Mouse (Mus musculus) urinary bladder, postnatal 10 days (tissue): ENCODE measurements around the gene Golga7b.
A peak's percentile ranks its signal among the peaks of the same experiment; 100 is the strongest.

Source experiments
- DNase-seq: peaks from one replicate; pipeline ENCODE4 v3.0.0; 2022; ENCODE audit warnings: low spot score

The Golga7b gene

DNA sequence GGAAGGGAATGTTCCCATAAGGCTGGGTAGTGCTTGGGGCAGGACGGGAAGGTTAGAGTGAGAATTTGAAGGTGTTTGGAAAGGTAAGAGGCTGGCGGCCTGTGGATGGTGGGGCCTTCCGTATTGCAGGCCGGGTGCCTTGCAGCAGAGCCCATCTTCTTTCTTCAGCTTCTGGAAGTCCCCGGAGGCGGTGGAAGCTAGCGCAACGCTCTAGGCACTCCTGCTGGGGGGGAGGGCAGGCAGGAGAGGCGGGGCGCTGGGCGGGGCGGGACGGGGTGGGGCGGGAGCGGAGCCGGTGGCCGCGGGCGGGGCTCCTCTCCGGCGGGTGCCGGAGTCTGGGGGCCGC, 8.0 kb downstream of the Golga7b start:
- no peak for DNase-seq

DNA sequence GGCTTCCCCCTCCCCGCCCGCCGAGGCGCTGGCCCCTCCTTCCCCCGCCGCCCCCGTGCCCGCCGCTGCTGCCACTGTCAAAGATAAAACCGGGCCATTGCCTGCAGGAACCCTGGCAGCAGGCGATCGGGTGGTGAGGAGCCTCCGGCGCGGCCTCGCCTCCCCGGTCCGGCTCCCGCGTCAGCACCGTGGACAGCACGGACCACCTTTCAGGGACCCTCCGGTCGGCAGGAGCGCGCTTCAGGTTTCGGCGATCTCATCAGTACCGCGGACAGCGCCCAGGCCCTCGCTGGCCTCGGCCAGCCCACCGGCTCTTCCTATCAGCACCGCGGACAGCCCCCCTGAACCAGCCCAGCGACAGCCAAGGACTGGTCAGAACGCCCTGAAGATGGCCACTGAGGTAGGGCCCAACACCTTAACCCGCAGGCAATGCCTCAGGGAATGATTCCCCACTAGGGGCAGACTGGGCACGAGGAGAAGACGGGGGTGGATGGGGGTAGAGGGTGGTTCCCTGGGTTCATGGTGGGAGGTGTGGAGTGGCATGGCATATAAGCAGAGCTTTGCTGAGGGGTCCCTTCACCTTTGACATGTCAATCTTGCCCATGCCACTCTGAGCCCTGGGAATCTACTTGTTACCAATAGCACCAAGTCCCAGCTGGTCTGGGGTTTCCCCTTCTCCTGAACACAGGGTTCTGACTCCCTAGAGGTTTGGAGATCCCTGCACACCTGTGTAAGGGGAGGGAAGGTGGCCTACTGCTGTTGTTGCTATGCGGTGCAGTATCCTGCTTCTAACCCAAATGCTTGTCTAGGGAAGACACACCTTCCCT, 8.6 kb downstream of the Golga7b start:
- DNase-seq, result peak; percentile 60

DNA sequence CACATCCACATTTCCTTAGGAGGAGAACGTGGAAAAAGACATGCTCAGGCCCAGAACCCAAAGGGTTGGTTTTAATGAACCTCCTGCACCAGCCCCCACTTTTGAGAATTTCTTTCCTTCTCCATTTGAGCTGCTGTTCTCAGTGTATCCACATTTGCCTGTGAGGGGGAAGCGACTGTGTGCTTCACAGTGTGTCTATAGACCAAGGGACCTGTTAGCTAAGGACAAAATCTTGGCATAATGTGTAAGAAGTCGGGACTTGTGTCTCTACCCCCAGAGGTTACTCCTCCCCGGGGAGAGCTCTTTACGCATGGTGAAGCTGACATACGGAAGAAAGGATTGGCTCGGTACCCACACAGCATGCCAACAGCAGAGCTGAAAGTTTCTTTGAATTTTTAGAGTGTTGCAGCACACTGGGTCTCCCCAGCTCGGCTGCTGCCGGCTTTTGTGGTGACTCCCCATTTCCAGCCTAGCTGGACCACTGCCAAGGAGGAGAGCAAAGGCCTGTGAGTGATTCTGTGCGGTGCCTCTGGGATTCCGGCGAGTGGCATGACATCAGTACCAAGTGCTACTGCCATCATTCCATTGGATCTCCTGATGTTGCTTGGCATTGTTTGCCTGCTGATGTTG, 9.4 kb downstream of the Golga7b start:
- no peak for DNase-seq

DNA sequence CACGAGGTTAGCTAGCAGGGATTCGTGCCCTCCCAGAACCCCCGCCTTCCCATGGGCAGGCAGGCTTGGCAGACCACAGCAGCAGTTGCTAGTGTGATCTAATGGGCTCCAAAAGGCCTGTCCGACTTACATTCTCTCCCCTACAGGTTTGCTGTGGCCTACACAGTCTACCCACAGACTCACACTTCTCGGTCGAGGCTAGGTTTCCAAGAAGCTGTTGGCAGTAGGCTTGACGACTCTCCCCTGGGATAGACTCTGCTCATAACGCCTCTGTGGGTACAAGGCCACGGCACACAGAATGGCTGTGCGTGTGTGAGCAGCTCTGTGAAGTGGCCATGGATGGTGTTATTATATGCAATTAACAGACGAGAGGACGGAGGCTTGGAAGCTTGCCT, 9.9 kb downstream of the Golga7b start:
- DNase-seq, result no peak

DNA sequence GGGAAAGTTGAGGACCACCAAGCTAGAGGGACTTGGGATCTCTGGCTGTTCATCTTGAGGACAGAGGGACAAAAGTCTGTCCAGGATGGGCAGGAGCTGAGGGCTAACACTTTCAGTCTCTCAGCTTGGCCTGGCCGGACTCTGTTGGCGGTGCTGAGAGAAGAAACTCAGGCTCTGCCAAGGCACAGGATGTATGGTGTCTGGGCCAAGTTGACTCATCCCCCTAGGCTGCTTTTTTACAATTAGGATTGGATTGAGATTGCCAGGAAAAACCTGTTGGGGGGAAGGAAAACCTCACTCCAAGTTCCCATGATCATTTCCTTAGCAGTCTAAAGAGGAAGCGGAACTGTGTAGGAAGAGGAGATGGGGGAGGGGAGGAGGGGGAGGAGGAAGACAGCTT, 10.7 kb downstream of the Golga7b start:
- no peak for DNase-seq

DNA sequence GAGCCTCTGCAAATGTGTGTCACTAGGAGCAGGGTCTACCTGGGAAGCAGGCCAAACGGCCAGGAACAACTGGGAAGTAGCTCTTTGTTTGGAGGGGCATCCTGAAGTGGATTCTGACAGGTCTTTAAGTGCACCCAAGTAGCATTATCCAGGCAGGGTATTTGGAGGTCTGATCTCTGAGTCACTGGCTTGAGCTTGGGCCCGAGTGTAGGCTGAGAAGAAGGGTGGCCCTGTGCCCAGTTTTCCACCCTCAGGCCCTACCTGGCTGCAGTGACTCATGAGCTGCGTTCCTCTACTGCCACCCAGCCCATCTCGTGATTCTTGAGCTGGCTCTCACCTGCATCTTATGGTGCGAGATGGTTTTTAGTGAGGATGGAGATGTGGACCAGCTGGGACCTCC, 11.2 kb downstream of the Golga7b start:
- no peak for DNase-seq

DNA sequence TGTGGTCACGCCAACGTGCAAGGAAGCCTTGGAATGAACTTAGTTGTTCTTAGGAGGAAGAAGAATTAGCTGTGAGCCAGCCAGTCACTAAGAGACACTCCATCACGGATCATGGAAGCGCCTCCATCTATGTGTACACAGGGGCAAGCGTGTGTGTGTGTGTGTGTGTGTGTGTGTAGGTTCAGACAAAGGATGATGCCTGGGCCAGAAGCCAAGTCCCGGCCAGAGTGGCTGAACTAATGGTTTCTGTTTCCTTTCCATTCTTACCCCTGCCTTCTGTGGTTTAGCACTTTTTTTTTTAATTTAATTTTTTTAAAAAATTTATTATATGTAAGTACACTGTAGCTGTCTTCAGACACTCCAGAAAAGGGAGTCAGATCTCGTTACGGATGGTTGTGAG, 13.1 kb downstream of the Golga7b start:
- DNase-seq, result no peak

DNA sequence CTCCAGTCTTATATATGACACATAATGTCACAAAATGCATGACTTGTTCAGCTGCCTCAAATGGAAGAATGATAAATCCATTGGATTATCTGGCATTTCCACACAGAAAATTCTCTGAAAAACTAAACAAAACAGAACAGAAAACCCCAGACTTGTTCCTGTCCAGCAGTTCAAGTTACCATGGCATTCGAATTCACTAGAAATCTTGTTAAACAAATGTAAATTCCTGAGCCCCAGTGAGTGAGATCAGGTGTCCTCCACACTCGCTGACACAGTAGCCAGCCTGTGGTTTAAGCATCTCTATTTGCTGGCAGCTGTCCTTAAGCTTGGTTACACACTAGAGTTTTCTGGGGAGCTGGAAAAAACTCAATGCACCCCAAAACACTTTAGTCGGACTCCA, 16.1 kb downstream of the Golga7b start:
- no peak for DNase-seq

DNA sequence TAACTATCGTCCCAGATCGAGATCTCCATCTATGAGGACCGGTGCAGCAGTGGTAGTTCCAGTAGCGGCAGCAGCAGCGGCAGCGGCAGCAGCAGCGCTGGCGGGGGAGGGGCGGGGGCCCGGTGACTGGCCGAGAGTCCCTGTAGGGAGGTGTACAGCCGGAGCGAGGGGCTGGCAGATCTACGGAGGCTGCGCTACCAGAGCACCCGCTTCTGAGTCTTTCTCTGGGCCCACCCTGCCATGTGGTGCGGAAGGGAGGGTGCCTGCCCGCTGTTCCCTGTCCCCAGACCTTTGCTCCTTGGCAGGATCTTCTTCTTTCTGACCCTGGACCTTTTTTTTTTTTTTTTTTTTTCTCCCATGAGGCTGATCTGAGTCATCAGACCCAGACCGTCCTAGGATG, 21.0 kb downstream of the Golga7b start:
- DNase-seq, result no peak

DNA sequence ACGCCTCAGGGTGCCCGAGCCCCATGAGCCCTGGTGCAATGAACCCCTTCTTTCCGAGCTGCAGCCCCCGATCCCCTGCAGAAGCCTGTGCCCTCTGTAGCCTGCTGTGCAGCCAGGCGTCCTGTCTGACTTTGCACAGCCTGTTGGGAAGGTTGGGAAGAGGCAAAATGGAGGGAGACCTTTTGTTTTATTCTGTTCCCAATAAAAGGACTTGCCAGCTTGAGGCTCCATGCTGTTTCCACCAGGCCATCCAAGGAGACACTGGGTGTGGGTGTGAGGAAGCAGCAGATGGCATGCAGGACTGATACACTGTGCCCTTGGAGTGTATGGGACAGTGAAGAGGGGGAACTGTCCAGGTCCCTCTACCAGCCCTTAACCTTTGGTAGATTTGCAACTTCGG, 22.7 kb downstream of the Golga7b start:
- no peak for DNase-seq

DNA sequence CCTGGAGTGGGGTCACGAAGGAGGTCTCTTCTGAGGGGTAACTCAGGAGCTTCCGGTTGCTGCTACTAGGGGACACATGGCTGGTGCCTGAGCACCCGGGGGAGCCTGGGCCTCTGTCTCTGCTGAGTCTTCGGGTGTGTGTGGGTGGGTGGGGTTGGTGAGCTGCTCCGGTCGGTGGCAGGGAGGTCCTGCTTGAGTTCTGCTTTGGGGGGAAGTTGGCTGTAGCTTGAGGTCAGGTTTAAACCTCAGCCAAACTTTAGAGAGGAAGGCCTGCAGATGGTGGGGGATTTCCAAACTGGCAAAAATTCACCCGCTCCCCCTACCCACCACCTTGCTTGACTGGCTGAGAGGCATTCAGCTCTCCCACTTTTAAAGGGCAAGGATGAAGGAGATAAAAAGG, 23.8 kb downstream of the Golga7b start:
- DNase-seq, result no peak

DNA sequence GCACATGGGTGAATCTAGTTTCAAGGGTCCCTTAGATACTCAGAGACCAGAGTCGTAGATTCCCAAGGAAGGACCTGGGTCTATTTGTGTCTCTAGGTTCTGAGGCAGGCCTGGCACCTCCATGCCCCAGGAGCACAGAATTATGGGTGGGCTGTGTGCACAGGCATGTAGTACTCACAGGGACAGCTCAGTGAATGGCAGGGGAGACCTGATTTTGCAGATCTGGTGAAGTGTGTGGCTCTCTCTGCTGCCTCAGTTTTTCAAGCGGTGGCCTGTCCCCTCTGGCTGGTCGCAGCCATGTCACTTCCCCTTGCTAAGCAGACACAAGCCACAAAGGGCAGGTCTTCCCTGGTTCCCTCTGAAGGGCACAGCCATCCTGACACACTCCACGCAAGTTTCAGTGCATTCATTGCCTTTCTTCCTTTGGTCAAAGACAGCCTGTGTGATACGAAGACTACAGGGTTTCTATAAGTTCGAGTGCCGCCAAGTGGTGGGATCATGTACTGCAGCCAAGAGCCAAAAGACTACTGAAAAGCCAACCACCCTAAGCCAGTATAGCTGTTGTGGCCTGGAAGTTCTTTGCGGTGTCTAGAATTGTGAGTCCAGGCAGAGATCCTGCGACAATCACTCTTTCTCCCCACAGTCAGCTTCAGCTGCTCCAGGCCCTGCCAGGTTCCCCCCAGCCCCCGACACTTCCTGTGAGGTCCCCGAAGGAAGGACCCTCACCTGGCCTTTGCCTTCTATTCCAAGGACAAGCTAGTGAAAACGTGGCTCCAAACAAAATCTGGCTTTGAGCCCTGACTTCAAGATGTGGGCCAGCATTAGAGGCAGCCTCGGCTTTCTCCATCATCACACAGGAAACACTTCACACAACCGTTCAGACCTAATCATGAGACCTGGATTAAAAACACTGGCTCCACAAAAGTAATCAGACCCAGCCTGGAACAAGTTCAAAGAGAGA, 24.9 kb downstream of the Golga7b start:
- peak; percentile 25 for DNase-seq

DNA sequence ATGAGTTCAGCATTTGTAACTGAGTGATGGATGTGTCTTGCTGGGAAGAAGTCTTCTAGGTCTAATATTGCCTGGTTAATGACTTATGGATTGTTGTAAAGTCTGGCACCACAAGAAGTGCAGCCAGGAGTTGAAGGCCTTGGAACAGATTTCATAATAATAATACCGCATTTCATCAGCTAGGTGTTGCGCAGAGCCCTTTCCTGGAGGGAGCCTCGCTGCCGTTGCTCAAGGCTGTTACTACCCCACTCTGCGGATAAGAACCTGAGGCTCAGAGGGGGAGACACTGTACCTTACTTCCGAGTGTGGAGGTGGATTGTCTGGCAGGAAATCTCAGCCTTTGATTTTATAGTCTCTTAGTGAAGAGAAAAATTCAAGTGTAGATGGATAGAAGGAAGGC, 29.9 kb downstream of the Golga7b start:
- DNase-seq, result no peak

DNA sequence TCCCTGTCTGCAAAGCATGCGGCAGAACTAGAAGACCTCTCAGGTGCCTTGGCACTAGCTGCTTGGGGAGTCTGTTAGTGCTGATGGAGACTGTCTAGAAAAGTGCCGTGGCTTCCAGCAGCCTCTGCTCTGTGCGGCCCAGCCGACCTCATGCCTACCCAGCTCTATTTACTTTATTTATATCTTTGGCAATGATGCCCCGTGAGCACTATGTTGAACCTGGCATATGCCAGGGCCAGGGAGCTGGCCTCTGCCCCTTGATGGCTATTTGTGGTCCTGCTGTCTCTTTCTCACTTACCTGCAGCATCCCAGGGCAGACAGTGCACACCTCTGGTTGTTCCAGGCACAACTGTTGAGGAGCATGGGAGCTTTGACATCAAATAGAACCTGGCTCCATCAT, 31.1 kb downstream of the Golga7b start:
- no peak for DNase-seq

DNA sequence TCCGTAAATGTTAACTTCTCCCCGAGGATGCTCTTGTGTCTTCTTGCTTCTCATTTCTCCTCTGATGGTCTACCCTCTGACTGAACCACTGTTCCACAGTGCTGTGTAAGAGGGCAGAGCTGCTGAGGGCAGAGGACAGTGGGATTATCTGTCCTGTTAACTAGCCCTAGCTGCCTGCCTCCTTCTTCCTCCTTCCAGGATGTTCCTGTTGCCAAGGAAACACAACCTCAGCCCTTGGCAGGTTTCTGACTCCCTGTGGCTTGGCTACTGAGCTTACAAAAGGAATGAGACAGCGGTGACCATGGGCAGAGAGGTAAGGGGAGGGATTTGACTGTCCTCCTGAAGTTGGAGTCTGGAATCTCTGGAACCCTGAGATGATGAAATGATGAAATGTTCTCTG, 32.2 kb downstream of the Golga7b start:
- no peak for DNase-seq

DNA sequence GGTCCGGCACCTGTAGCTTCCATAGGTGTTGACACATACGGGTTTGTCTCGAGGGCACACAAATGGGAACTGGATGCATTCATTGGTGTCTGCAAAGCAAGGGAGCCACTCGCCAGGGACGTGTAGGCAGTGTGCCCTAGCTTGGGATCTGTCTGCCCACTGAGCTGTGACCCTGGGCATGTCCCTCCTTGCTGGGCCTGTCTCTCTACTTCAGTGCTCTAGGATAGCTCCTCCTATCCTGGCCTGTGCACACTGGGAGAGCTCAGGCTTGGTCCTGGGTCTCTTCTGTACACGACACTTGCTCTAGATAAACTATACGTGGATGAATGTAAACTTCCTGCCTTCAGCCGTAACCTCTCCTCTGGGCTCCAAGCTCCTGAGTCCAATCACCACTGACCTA, 36.8 kb downstream of the Golga7b start:
- DNase-seq, result no peak

DNA sequence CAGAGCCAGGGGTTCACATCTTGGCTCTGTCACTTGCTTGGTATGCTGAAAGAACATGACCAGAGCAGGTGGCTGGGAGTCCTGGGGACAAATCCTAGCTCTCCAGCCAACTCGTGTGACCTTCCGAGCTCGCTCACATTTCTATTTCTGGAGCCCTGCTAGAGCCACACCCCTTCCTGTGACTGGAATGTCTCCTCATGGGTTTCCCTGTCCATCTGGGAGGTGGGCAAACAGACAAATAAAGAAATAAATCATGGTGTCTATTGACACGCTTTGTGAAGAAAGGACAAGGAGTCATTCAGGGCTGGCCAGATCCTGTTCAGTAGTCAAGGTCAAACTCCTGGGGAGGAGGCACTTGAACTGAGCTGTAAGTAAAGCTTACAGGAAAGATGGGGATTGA, 41.0 kb downstream of the Golga7b start:
- DNase-seq, result no peak

DNA sequence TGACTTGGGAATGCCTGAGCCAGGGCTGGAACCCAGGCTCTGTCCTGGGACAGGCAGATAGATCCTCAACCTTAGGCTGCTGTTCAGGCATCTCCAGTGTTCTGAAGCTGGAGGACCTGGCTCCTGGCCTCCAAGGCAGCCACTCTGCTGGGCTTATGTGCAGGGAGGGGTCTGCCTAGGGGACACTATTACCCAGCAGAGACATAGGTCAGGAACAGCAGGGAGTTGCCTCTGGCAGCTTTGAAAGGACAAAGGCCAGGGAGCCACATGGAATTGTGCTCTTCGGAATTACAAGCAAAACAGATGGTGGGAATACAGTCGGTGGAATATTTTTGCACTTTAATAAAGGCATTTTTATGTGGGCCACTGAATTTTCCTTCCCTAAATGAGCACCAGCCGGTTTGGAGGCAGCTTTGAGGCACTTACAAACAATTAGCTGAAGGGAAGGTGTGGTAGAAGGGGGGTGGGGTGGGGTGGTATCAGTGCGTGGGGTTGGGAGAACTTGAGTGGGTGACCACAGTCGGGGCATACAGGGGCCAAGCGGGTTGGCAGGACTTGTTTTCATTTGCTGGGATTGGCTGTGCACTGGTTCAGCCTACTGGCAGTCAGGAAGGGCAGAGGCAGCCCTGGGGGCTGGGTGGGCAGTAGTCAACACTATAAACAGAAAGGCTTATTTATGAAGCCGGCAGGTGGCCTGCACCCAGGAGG, 43.7 kb downstream of the Golga7b start:
- no peak for DNase-seq

DNA sequence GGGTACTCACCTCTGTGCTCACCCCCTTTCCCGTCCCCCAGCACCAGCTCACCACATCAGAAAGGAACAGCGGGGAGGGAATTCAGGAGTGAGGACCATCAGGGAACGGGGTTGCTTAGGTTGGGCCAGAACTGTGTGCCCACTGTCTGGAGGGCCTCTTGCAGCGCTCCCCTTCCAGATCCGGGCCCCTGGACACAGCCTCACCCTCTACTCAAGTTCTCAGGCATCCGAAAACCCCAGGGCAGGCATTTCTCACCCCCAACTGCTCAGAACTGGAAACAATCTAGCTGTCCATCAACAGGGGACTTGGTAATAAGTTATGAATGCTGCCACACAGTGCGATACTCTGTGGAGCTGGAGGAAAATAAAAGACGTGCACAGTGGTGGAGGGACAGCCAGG, 44.7 kb downstream of the Golga7b start:
- no peak for DNase-seq

DNA sequence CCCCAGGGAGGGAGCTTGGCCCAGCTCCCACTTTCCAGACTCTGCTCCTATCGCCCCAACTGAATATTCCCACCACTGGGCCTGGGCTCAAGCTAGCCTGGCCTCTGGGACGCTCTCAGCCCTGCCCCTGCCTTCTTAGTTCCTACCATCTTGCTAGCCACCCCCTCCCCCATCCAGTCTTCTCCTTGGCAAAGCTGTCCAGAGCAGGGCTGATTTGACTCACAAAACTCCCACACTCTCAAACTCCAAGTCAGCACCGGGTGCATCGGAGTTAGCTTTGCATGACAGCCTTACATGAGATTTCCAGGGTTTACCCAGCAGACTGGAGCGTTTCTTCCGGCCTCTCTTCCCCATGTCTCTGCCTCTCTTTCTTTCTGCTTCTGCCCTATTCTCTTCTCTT, 45.8 kb downstream of the Golga7b start:
- no peak for DNase-seq

DNA sequence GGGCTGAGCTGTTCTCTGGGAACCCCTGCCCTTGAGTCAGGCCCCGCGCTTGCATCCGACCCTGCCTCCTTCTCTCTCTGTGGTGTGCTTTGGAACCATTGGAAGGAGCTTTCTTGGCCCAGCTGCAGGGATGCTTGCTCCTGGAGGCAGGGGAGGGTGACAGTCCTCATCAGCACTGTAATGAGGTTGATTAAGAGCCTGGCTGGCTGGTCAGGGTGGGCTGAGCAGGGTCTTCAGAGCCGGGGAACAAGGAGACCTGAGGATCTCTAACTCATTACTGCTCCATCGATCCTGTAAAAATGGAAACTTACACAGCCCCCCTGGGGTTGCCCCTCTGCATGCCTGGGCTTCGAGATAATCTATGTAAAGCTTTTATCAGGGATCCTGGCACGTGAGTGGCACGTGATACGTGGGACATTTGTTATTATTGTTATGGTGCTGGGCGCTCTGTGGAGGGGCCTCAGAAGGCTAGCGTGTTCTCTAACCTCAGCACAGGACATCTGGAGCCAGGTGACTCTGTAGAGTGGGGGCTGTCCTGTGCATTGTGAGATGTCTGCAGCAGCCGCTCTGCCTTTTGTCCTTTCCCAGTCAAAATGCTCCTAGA, 55.9 kb downstream of the Golga7b start:
- DNase-seq, result no peak

DNA sequence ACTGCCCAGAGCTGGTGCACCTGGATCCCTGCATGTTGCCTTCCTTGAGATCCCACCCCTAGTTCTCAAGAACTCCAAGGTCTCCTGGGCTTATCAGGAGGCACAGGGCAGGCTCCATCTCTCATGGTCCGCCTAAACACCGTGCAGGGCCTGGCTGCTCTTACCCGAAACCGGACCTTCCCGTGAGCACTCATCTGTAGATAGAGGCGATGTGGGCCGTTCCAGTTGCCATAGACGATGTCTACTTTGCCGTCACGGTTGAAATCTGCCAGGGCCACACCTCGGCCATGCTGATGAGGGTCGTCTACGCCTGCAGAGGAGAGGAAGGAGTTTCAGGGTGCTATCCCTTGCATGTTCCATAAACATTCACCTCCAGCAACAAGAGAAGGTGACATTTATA, 57.1 kb downstream of the Golga7b start:
- no peak for DNase-seq
